Mouse (Mus musculus) heart, adult 2 months (tissue): Measurements from ENCODE around the gene Rbfox3.

Experiments
- CTCF ChIP-seq: fragments of 200-600 bp; IDR thresholded peaks from 2 replicates; pipeline ENCODE4 v1.8.1; 2022; ENCODE audit warnings: antibody characterized with exemption, mild to moderate bottlenecking, moderate library complexity
- EP300 ChIP-seq: fragments of 200-500 bp; IDR thresholded peaks from 2 replicates; pipeline ENCODE4 v1.6.1; 2011; ENCODE audit warnings: low read depth, low read length, control low read depth; ENCODE audit not compliant: insufficient read depth
- POLR2A ChIP-seq: fragments of 200-500 bp; IDR thresholded peaks from 2 replicates; pipeline ENCODE4 v1.6.1; 2011; ENCODE audit warnings: mild to moderate bottlenecking, low read depth, low read length, control low read depth; ENCODE audit not compliant: insufficient read depth

DNA sequence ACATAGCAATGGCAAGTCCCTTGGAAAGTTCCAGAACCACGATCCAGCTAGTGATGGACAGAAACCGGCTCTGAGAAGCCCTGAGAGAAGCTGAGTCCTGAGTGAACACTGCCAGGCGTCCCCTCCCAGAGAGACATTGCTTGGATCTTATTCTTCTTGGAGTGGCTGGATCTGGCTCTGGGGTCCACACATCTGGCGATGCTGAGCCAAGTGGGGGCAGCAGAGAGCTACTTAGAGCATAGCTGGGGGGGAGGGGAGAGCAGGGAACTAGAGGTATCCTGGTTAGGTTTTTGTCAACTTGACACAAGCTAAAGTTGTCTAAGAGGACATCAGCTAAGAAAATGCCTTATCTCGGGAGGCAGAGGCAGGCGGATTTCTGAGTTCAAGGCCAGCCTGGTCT, 170.1 kb downstream of the Rbfox3 start:
- TF ChIP-seq CTCF (peak; percentile 43), EP300 (no peak), POLR2A (no peak)
